Mouse (Mus musculus) ES-Bruce4 (cell line): ENCODE results near the gene Kcnq1.

Experiments used
- CTCF ChIP-seq: IDR thresholded peaks from one replicate; pipeline ENCODE4 v1.8.1; 2011; ENCODE audit warnings: low read depth, low read length
- POLR2A ChIP-seq: IDR thresholded peaks from one replicate; pipeline ENCODE4 v1.8.1; 2011; ENCODE audit warnings: low read length; ENCODE audit not compliant: insufficient read depth

GRCm38 (mm10) chr7:143338690-143339089, 232.5 kb downstream of the Kcnq1 start:
- TF ChIP-seq CTCF, result no peak
- no peak for TF ChIP-seq POLR2A
